Mouse (Mus musculus) lung, postnatal 14 days (tissue): ENCODE measurements around the gene Mta3.

ENCODE experiments used
- DNase-seq: peaks from one replicate; pipeline ENCODE4 v3.0.0; 2021

The Mta3 gene

GRCm38 (mm10) chr17:83767064-83767463 lies 61.1 kb downstream of the Mta3 start:
- DNase-seq = no peak

GRCm38 (mm10) chr17:83768309-83768708 lies 62.3 kb downstream of the Mta3 start:
- no peak for DNase-seq

GRCm38 (mm10) chr17:83770371-83770770 lies 64.4 kb downstream of the Mta3 start:
- no peak for DNase-seq

GRCm38 (mm10) chr17:83770931-83771330 lies 65.0 kb downstream of the Mta3 start:
- DNase-seq = no peak

GRCm38 (mm10) chr17:83772110-83772509 lies 66.1 kb downstream of the Mta3 start:
- DNase-seq = no peak

GRCm38 (mm10) chr17:83772711-83773110 lies 66.7 kb downstream of the Mta3 start:
- DNase-seq = no peak

DNA sequence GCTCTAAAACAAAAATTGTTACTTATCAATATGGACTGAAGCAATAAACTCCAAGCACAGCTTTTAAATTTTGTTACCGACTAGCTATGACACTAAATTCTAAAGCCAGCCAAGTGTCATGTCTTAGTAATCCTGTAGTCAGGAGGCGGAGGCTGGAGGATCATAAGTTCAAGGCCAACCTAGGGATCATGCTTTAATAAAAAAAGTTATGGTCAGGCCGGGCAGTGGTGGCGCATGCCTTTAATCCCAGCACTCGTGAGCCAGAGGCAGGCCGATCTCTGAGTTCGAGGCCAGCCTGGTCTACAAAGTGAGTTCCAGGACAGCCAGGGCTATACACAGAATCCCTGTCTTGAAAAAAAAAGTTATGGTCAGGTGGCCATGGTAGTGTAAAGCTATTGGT lies 71.0 kb downstream of the Mta3 start:
- no peak for DNase-seq

GRCm38 (mm10) chr17:83777462-83778051 lies 71.6 kb downstream of the Mta3 start:
- no peak for DNase-seq

GRCm38 (mm10) chr17:83780228-83780627 lies 74.3 kb downstream of the Mta3 start:
- DNase-seq = no peak

GRCm38 (mm10) chr17:83782740-83783139 lies 76.8 kb downstream of the Mta3 start:
- DNase-seq = no peak

GRCm38 (mm10) chr17:83786418-83786817 lies 80.5 kb downstream of the Mta3 start:
- no peak for DNase-seq

GRCm38 (mm10) chr17:83790158-83790557 lies 84.2 kb downstream of the Mta3 start:
- DNase-seq = no peak

DNA sequence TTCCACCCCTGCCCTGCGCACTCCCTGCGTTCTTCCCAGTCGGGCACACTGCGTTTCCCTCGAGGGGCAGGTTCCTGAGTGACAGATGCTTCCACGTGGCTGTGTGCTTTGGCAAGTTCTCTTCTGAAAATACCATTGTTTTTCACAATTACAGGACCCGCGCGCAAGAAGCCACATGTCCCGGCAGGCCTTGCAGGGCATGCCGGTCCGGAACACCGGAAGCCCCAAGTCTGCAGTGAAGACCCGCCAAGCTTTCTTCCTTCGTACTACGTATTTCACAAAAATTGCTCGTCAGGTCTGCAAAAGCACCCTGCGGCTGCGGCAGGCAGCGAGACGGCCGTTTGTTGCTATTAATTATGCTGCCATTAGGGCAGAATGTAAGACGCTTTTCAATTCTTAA lies 86.4 kb downstream of the Mta3 start:
- no peak for DNase-seq

GRCm38 (mm10) chr17:83795121-83795520 lies 89.2 kb downstream of the Mta3 start:
- no peak for DNase-seq

DNA sequence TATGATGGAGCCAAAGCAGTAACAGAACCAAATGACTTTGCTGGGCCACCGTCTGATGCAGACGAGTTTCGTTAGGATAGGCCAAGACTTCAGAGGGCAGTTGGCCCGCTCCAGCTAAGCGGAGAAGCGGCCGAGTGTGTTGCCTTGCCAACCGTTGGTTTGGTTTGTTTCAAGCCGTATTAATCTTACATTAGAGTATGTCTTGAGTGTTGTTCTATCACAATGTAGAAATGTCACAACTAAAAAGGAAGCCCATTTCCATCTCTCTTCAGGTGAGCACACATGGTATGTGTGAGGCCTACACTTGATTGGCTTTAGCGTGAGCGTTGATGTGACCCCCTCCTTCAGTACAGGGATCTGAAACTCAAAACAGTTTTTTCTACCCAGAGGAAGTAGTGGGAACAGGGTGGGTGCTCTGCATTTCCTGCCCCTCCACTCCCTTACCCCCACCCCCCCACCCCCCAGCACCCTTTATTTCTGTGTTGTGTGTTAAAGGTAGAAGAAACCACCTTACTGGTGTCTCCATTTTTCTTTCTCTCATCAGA lies 93.6 kb downstream of the Mta3 start:
- DNase-seq = no peak

DNA sequence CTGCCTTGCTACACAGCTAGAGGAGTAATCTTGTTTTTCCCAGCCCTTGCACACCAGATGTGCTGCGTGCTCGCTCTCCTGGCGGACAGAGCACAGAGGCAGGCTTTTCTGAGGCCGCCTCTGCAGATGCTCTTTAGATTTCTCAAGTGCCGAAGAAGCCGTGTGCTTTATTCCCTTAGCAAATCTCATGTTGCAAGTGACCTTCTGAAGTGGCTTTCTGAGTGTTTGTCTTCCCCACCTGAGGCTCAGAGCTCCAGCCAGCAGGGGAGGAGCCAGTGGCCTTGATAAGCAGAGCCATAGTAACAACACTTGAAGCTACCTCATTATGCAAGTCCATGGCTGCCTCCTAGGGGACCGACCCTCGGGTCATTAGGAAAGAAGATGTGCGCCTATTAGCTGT lies 98.0 kb downstream of the Mta3 start:
- DNase-seq = peak; percentile 63

- DNase-seq = no peak
Observed at GRCm38 (mm10) chr17:83805078-83805477, 99.1 kb downstream of the Mta3 start.

DNA sequence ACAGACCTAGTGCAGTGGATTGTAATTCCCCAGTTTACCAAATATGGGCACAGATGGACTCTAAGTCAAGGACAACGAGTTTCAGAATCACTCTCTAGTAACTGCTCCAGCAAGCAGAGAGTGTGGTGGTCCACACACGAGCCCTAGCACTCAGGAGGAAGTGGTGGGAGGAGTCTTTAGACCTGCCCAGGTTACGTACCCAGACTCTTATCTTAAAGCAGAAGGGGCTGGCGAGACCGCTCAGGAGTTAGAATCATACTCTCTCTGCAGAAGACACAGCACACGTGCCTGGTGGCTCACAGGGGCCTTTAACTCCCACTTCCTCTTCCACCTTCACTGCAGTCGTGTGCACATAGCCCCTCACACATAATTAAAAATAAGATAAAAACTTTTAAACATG lies 101.4 kb downstream of the Mta3 start:
- DNase-seq = no peak

GRCm38 (mm10) chr17:83807778-83808398 lies 101.9 kb downstream of the Mta3 start:
- peak; percentile 83 for DNase-seq

GRCm38 (mm10) chr17:83808476-83809098 lies 102.6 kb downstream of the Mta3 start:
- DNase-seq = no peak

GRCm38 (mm10) chr17:83809197-83809829 lies 103.3 kb downstream of the Mta3 start:
- no peak for DNase-seq

- DNase-seq = no peak
Observed at GRCm38 (mm10) chr17:83810285-83810684, 104.3 kb downstream of the Mta3 start.

GRCm38 (mm10) chr17:83812200-83812944 lies 106.4 kb downstream of the Mta3 start:
- no peak for DNase-seq
